Mouse (Mus musculus) spleen, adult 2 months (tissue): ENCODE measurements at regions not wholly inside any gene's neighbourhood (a gene's known extent, or its start where the extent isn't known, plus 50 kb on each side); places are given as distances from the start of the nearest gene placed in this dataset.

Experiments
- CTCF ChIP-seq: fragments of 200-500 bp; IDR thresholded peaks from 2 replicates; pipeline ENCODE4 v1.5.1; 2011; ENCODE audit warnings: mild to moderate bottlenecking, inconsistent platforms; ENCODE audit not compliant: insufficient read depth, insufficient read length, insufficient replicate concordance; ENCODE audit errors: extremely low read depth
- POLR2A ChIP-seq: fragments of 200-500 bp; IDR thresholded peaks from 2 replicates; pipeline ENCODE4 v1.6.1; 2011; ENCODE audit warnings: low read depth, low read length, inconsistent platforms

DNA sequence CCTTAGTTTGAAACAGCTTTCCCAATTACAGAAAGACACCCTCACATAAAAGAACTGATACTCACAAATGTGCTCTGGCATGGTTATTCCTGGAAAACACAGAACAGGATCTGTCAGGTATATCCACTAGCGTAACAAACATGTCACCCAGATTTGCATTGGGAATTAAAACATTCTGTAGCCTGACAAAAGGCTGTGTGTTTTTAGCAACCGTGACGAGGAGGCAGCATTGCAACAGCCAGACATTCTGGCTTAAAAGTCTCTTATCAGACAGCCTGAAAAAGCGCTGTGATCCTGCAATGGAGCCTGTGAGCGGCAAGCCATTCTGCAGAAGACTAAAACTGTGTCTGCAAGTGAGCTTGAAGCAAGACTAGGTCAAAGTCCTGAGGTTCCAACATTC, 635.1 kb upstream of the Map3k7 start:
- TF ChIP-seq CTCF (no peak), POLR2A (no peak)
